Mouse (Mus musculus): ENCODE results near the gene Ntng2.

DNA sequence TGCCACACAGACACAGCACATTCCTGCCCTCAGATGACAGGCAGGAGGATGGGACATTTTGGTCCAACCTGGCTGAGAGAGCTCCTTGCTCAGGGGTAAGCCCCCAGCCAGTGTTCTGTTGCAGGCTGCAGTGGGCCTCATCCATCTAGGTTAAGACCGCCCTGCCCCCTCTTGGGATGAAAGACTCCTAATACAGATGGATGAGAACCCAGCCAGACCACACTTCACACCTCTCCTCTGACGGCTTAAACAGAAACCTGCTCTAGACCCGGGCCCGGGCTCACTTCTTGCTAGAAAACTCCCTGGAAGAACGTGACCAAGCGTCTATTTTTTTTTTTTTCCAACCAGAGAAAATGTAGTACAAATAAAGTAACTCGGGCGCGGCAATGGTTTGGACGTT lies 3.0 kb downstream of the Ntng2 start:
- TF ChIP-seq CTCF (IDR thresholded peaks at IDR 0.05; ENCODE audit: insufficient read depth, low read depth, low read length) = no peak
- no peak for TF ChIP-seq POLR2A (IDR thresholded peaks at IDR 0.05; ENCODE audit: insufficient read depth, low read depth, low read length)
